Mouse (Mus musculus) regulatory T cell (primary cell): ENCODE results near the gene Olfr1490.
"Not testable (repeated sequence)": the region's sequence is repeated elsewhere in the genome, so short reads cannot be mapped to it uniquely, and the experiment has no call there.

ENCODE experiments used
- in situ Hi-C: fragments of 300-600 bp; cut with MboI, MseI; formaldehyde crosslinking; loops from one replicate; pipeline ENCODE4 v1.15.1; 2025; ENCODE audit warnings: high pct_unique_total_duplicates

Olfr1490 gene

GRCm38 (mm10) chr19:13650791-13651190, at the start of gene Olfr1490:
TSS of gene Olfr1490 (plus strand) at chr19:13651091.
- in situ Hi-C loops: no loop called here

- in situ Hi-C loops: not testable (repeated sequence)
These were observed 33.8 kb upstream of the Olfr1490 start, which contains the start of gene Olfr1487 for GRCm38 (mm10) chr19:13617075-13617474. TSS of gene Olfr1487 (plus strand) at chr19:13617375.

GRCm38 (mm10) chr19:13631321-13631720, 19.6 kb upstream of the Olfr1490 start, which contains the start of gene Olfr1489:
TSS of gene Olfr1489 (plus strand) at chr19:13631621.
- in situ Hi-C loops: loop anchor here (10.0 kb wide), 1 partner anchor 57 kb away; no protein-coding TSS in a partner anchor

- in situ Hi-C loops: loop anchor here (25.0 kb wide), 1 partner anchor 365 kb away; no protein-coding TSS in a partner anchor
These were observed 46.1 kb downstream of the Olfr1490 start, which contains the start of gene Olfr1491 for GRCm38 (mm10) chr19:13696968-13697367. TSS of gene Olfr1491 (plus strand) at chr19:13697268.
